Mouse (Mus musculus): ENCODE data around the gene Nt5c2. TPM values are rescaled to one million over a fixed set of nuclear protein-coding genes. Genes with fewer than 3 reads are reported as not detected.
A peak's percentile ranks its signal among the peaks of the same experiment; 100 is the strongest.

The Nt5c2 gene
- total RNA-seq, 1 experiment from 2014 or later, result 87.5 TPM

DNA sequence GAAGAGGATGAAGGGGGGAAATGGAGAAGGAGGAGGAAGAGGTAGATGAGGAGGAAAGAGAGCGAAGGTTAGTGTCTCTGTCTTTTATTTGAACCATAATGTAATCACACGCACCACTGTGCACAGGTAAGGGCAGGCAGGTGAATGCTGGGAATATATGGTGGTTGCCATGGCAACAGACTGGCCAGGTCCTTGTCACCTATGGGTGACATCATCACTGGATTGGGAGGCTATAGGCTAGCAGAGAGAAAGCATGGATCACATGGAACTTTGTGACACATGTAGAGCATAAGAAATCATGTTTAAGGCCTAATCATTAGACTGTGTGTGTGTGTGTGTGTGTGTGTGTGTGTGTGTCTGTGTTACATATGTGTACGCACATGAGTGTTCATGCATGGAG, 42.8 kb downstream of the Nt5c2 start:
- ATAC-seq (ENCODE audit: extremely low read depth, insufficient number of reproducible peaks, low FRiP score, poor library complexity, severe bottlenecking), result no peak

- no peak for ATAC-seq (ENCODE audit: extremely low read depth, insufficient number of reproducible peaks, low FRiP score, poor library complexity, severe bottlenecking)
Measured at GRCm38 (mm10) chr19:46971712-46972111, 43.2 kb downstream of the Nt5c2 start.

DNA sequence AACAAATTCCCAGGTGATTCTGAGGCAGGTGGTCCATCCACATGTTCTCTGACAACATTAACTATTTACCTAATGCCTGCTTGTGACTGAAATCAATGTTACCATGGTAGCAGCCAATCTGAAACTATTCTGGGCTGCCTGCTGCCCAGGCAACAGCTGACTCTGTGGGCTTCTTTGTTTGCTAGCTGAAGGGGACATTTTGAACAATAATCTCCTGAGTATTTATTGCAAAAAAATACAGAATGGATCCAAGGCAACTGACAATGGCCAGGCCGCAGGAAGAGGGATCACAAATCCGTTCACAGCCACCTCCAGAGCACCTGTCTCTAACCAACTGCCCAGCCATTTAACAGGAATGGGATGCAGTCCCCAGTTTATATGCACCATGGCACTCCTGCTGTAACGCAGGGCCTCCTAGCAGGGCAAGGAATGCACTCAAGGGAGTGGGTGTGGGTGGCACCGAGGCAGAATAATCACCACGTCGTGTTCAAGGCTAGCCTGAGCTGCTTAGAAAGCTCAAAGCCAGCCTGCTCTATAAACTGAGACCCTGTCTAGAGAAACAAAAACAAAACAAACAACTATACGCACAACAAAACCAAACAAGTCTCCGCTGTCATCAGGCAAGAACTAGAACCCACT, 43.8 kb downstream of the Nt5c2 start:
- no peak for ATAC-seq (ENCODE audit: extremely low read depth, insufficient number of reproducible peaks, low FRiP score, poor library complexity, severe bottlenecking)

DNA sequence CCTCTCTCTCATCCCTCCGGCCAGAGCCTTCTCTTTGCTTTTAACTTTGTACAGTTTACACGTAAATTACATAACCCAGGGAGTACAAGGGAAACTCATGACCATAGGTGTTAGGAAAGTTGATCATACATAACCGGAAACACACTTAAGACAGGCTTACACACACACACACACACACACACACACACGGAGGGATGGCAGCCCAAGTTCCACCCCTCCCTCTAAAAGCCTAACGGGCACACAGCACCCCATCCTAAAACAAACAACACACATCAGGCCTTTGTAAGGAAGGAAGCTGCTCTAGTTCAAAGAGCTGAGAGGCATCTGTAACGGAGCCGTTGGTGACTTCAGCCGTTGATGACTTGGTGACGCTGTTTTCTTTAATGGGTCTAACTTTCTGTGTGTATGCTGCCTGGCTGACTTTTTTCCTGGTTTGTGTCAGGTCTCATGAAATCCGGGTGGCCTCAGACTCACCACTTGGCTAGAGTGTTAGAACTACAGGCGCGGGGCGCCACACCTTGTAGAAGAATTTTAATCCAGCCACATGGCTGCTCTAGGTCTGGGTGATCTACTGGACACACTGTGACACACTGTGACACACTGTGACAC, 44.7 kb downstream of the Nt5c2 start:
- peak; percentile 35 for ATAC-seq (ENCODE audit: extremely low read depth, insufficient number of reproducible peaks, low FRiP score, poor library complexity, severe bottlenecking)

GRCm38 (mm10) chr19:46969286-46969985, 45.5 kb downstream of the Nt5c2 start:
- ATAC-seq (ENCODE audit: extremely low read depth, insufficient number of reproducible peaks, low FRiP score, poor library complexity, severe bottlenecking), result no peak

DNA sequence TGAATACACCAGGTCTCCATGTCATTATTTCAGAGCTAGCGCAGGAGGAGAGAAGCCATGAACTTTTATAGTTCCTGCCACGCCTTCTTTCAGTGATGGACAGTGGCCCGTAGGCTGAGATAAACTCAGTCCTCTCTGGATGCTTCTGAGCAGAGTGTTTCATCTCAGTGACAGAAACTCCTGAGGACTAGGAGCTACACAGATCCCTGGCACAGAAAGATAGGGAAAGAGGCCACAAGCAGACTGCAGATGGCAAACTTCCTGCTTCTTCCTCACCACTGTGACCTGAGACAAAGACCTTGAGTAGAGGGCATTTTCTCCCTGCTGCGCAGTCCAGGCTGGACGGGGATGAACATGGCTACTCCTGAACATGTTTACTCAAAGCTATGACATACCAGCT, 46.1 kb downstream of the Nt5c2 start:
- ATAC-seq (ENCODE audit: extremely low read depth, insufficient number of reproducible peaks, low FRiP score, poor library complexity, severe bottlenecking), result no peak

- no peak for ATAC-seq (ENCODE audit: extremely low read depth, insufficient number of reproducible peaks, low FRiP score, poor library complexity, severe bottlenecking)
Measured at GRCm38 (mm10) chr19:46967861-46968260, 47.1 kb downstream of the Nt5c2 start.

- no peak for ATAC-seq (ENCODE audit: extremely low read depth, insufficient number of reproducible peaks, low FRiP score, poor library complexity, severe bottlenecking)
Measured at GRCm38 (mm10) chr19:46966330-46966729, 48.6 kb downstream of the Nt5c2 start.

DNA sequence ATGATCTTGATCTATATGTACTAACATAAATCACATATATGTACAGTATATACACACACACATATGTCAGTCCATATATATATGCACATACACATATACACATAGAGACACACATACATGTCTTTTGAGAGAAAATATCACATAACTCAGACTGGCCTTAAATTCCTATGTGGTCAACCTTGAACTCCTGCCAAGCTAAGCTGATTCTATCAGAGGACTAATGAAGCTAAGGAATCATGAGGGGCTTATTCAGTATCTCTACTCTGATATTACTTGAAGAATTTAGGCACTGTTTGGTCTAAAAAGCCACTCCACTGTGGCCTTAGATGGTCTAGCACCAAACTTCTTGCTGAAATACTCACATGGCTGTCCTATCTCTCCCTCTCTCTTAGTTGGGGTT, 49.5 kb downstream of the Nt5c2 start:
- no peak for ATAC-seq (ENCODE audit: extremely low read depth, insufficient number of reproducible peaks, low FRiP score, poor library complexity, severe bottlenecking)

DNA sequence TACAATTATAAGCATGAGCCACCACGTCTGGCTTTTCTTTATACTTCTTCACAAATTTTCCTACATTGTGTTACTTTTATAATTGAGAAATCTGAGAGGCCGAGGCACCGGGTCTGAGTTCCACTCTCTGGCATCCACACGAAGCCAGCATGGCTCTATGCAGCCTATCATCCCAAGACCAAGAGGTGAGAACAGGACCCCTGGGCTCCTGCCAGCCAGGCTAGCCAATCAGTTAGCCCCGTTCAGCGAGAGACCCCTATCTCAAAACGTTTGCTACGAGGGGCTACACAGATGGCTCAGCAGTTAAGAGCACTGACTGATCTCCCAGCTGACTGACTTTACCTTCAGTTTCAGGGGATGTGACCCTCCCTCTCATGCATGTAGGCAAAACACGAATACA, 50.6 kb downstream of the Nt5c2 start:
- no peak for ATAC-seq (ENCODE audit: extremely low read depth, insufficient number of reproducible peaks, low FRiP score, poor library complexity, severe bottlenecking)

- ATAC-seq (ENCODE audit: extremely low read depth, insufficient number of reproducible peaks, low FRiP score, poor library complexity, severe bottlenecking), result no peak
Measured at GRCm38 (mm10) chr19:46963440-46963839, 51.5 kb downstream of the Nt5c2 start.

DNA sequence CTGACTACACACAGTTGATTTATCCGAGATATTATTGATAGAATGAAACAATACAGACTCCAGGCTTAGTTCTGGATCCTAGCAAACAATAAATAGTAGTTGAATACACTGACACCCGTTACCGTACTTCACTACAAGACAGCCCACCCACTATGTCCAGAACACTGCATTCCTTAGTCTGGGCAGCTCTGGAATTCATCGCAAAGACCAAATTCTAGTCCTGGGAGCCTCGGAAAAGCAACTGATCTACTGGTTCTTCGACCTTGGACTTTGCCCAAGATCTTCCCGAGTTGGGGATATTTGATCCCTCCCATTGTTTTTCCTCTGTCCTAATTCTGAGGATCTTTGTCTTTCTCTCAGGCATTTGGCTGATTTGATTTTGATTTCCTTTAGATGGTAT, 52.1 kb downstream of the Nt5c2 start:
- ATAC-seq (ENCODE audit: extremely low read depth, insufficient number of reproducible peaks, low FRiP score, poor library complexity, severe bottlenecking), result no peak

DNA sequence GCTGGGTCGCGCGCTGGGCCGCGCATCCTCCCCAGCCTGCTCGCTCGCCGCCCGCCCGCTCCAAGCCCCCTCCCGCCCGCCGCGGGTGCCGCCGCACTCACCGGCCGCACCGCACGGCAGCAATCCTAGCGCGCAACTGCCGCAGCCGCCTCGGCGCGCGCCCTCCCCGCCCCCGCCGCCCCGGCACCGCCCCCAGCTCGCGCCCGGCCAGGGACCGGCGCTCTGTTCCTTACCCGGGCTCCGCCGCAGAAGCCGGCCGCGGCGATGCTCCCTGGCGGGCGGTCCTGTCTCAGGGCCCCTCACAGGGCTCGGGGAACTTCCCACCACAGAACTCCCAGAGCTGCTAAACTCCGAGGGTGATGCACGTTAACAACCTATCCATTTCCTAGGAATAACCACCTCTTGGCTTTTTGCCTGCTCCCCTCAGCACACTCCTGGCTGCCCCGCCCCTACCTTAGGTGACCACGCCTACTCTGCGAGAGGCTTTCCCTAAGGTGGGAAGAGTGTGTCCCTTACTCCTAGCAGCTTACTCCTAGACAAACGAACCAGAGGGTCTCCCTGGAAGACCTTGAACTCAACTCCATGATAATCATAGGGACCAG, 52.7 kb downstream of the Nt5c2 start:
- peak; percentile 58 for ATAC-seq (ENCODE audit: extremely low read depth, insufficient number of reproducible peaks, low FRiP score, poor library complexity, severe bottlenecking)

GRCm38 (mm10) chr19:46961652-46962051, 53.3 kb downstream of the Nt5c2 start:
- peak; percentile 69 for ATAC-seq (ENCODE audit: extremely low read depth, insufficient number of reproducible peaks, low FRiP score, poor library complexity, severe bottlenecking)

DNA sequence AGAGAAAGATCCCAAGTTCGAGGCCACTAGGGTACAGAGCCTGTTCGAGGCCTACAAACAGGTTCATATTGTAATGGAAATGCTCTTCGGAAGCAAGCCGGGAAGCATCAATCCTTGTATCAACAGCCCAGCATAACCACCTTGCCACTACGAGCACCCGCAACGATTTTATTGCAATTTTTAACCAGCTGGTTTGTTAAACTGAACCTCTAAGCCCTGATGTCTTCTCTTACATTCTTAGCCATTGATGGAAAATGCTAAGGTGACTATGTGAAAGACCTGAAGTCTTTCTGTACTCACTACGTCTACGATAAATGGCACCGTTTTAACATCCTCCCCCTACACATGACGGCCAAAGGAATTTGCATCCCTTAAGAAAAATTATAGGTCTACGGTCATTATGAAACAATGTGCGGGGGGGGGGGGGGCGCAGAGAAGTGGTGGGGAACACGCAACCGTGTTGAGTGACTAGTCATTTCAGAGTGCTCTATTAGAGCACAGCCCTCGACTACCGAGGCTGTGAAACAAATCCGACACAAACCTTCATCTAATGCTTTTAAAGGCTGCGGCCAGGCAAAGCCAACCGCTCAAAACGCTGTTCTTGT, 53.8 kb downstream of the Nt5c2 start:
- ATAC-seq (ENCODE audit: extremely low read depth, insufficient number of reproducible peaks, low FRiP score, poor library complexity, severe bottlenecking), result no peak

DNA sequence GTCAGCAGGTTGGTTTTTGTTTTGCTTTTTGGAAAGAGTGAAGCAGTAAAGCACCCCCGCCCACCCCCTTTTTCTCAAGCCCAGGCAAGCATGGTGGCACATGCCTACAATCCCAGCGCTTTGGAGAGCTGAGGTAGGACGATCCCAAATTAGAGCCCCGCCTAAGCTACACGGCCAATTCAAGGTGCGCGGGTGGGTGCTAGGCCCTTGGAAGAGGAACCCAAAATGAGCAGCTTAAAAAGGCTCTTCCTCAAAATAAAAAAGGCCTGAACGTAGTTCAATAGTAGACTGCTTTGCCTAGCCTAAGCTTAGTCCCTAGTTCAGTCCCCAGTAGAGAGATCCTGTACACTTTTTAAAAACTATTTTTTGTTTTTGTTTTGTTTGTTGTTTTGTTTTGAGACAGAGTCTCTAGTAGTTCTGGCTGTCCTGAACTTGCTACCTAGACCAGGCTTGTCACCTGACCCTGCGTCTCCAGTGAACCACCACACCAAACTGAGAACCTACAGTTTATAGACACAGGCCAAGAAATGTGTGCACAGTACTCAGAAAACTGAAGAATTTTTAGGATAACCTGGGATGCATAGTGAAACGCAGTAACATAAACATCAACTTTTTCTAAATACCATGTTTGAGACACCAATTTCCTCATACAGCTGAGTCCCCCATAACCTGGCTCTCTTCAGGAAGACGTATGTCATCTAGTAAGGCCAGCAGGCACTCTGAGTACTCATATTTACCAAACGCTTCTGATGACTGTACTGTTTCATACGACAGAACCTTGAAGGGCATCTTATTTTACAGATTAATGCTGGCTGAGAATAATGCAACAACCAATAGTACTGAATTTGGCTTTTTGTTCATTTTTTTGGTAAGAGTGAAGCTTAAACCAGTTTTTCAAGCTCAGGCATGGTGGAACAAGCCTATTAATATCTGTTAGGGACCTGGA, 54.6 kb downstream of the Nt5c2 start:
- ATAC-seq (ENCODE audit: extremely low read depth, insufficient number of reproducible peaks, low FRiP score, poor library complexity, severe bottlenecking), result no peak

DNA sequence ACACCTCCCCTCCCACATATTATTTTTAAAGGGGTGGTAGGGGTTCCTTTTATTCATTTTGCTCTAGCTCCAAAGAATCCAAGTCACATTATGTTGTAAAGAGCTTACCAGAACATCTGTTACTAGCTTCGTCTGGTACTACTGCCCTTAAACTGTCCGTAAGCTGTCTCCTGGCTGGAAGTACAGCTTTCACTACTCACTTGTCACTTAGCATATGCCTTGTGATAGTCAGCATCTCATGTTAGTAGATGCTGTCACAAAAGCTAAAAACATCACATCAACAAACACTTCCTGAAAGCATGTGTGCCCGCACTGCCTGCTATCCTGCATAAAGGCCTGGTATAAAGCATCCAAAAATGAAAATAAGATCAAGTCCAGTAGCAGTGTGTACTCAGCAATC, 55.4 kb downstream of the Nt5c2 start:
- ATAC-seq (ENCODE audit: extremely low read depth, insufficient number of reproducible peaks, low FRiP score, poor library complexity, severe bottlenecking), result no peak

DNA sequence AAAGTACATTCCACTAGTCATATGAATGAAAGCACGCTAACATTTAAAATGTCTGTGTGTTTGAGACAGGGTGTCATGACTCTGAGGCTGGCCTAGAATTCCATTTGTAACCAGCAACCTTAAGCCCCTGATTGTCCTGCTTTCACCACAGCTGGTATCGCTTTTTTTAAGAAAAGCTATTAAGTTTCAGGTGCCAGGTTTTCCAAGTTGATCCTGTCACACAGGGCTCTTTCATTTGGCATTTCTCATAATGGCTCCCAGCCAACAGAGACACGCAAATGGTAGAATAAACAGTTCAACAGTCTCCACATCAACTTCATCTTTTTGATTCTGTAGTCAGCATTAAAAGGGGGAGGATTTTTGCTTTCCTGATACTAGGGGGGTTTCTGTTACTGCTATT, 56.4 kb downstream of the Nt5c2 start:
- no peak for ATAC-seq (ENCODE audit: extremely low read depth, insufficient number of reproducible peaks, low FRiP score, poor library complexity, severe bottlenecking)

GRCm38 (mm10) chr19:46957971-46958370, 57.0 kb downstream of the Nt5c2 start:
- ATAC-seq (ENCODE audit: extremely low read depth, insufficient number of reproducible peaks, low FRiP score, poor library complexity, severe bottlenecking), result no peak
